In the genomic region with DNA sequence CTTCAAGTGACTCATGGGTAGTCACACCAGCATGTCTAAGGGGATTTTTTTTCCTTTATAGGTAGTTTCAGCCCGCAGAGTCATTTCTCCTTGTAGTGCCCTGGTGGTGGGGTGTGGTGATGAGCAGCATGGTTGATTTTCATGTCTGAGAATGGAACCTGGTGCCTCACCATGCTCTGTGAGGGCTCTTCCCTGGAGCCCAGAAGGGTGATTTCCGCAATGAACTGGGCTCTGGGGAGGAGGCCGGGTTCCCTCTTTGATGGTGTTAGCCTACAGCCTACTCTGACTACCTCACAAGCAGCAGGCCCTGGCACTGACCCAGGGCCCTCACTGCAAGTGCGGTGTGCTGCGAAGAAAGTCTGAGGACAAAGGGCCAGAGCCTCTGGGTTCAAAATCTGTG, we compare ENCODE assay signal across 8 mouse cellular contexts. TPM values are rescaled to one million over a fixed set of nuclear protein-coding genes. Genes with fewer than 3 reads are reported as not detected.
DNase-seq lines count a peak whose midpoint lies in the region; ATAC-seq and TF ChIP-seq lines count a peak whose summit lies in the region.

A gene (plus strand): TSS at position 84 of the 400 bp plus-strand sequence.

- no peaks in the 10 kb centered on the region for H3K36me3 ChIP-seq in forebrain, postnatal 0 days (ENCODE audit: insufficient read depth)
- no peaks in the 10 kb centered on the region for H3K36me3 ChIP-seq in intestine, embryonic 15.5 days

- H3K4me2 ChIP-seq in forebrain, postnatal 0 days (ENCODE audit: low read depth): peak within 1 kb of the TSS; percentile 79
- H3K4me2 ChIP-seq in intestine, embryonic 15.5 days (replicated peaks): peak within 1 kb of the TSS; percentile 96

- no peaks in the 10 kb centered on the region for H3K4me1 ChIP-seq in forebrain, postnatal 0 days (ENCODE audit: insufficient read depth)
- peaks cover 10% of the 10 kb centered on the region for H3K4me1 ChIP-seq in intestine, embryonic 15.5 days (replicated peaks)

- TF ChIP-seq CTCF in forebrain, postnatal 0 days (IDR thresholded peaks at IDR 0.05; ENCODE audit: low read depth): no peak

- H3K27me3 ChIP-seq in forebrain, postnatal 0 days (ENCODE audit: insufficient read depth, low read length): peaks cover 14% of the 10 kb centered on the region
- peaks cover 13% of the 10 kb centered on the region; the same call in 1 of the 2 replicates for H3K27me3 ChIP-seq in intestine, embryonic 15.5 days (replicated peaks)

- peak within 1 kb of the TSS; percentile 54 for H3K9ac ChIP-seq in forebrain, postnatal 0 days
- peak within 1 kb of the TSS; percentile 62 for H3K9ac ChIP-seq in intestine, embryonic 15.5 days

- H3K27ac ChIP-seq in forebrain, postnatal 0 days (ENCODE audit: low read depth, low read length): no peak within 1 kb of the TSS
- no peak within 1 kb of the TSS for H3K27ac ChIP-seq in intestine, embryonic 15.5 days

- no peak for DNase-seq in left cerebral cortex, adult 18-20 months (ENCODE audit: low spot score in 2 of 2)
- no peak for DNase-seq in left cerebral cortex, adult 9 months (ENCODE audit: low spot score in 2 of 2)
- peak; percentile 25 for DNase-seq in NIH3T3 (ENCODE audit: low read depth)
- no peak for DNase-seq in forebrain, postnatal 0 days
- DNase-seq in natural killer cell, adult 2 months (ENCODE audit: low spot score in 2 of 2): peak; percentile 38 to 48
- no peak for DNase-seq in frontal cortex, postnatal 36 days (ENCODE audit: low spot score in 2 of 2)
- DNase-seq in layer of hippocampus, adult 9-11 months: no peak

- no peaks in the 10 kb centered on the region for H3K9me3 ChIP-seq in forebrain, postnatal 0 days (ENCODE audit: low read length)
- no peaks in the 10 kb centered on the region for H3K9me3 ChIP-seq in intestine, embryonic 15.5 days

- peak within 1 kb of the TSS; percentile 55 for H3K4me3 ChIP-seq in forebrain, postnatal 0 days (ENCODE audit: low read depth, low read length)
- peak within 1 kb of the TSS; percentile 70 for H3K4me3 ChIP-seq in intestine, embryonic 15.5 days (replicated peaks)

- ATAC-seq in forebrain, postnatal 0 days: no peak
- ATAC-seq in intestine, embryonic 15.5 days: no peak

- WGBS in forebrain, postnatal 0 days: 61% methylated on average over 5 of the region's 5 CpGs
- 77% methylated on average over 5 of the region's 5 CpGs for WGBS in intestine, embryonic 15.5 days

RNA-seq across cellular contexts. Expression of the gene that starts here (rescaled TPM):
- 10 to 100 TPM; 10.7 to 11.7 TPM for total RNA-seq in left cerebral cortex, adult 18-20 months (2021)
- 1.3 and 1.9 TPM in 2 replicates for total RNA-seq in forebrain, postnatal 0 days (2014; rRNA removed)
- polyA plus RNA-seq in forebrain, postnatal 0 days (2015; fragmentation: Nextera tagmentation; extraction: Ambion mirVana): 3.2 and 3.8 TPM in 2 replicates
- polyA plus RNA-seq in intestine, embryonic 15.5 days (2015; fragmentation: Nextera tagmentation; extraction: Ambion mirVana): 5.3 and 5.6 TPM in 2 replicates

Comparison
In these comparisons a context has a peak if more than half of its experiments do, and no peak if none do; other contexts are left out.
1. DNase-seq: peak in NIH3T3 (single experiment) and natural killer cell, adult 2 months (2 of 2); none in left cerebral cortex, adult 18-20 months (0 of 2), left cerebral cortex, adult 9 months (0 of 2), forebrain, postnatal 0 days (single experiment), frontal cortex, postnatal 36 days (0 of 2) and layer of hippocampus, adult 9-11 months (single experiment).